Mouse (Mus musculus) ES-E14 (cell line): ENCODE results near the gene Eif4e.

ENCODE experiments used
- HCFC1 ChIP-seq: IDR thresholded peaks from 2 replicates; pipeline ENCODE4 v1.6.1; 2012; ENCODE audit warnings: low read length, inconsistent platforms, borderline replicate concordance; ENCODE audit not compliant: insufficient read depth
- MAFK ChIP-seq: IDR thresholded peaks from 2 replicates; pipeline ENCODE4 v1.6.1; 2014; ENCODE audit warnings: mild to moderate bottlenecking, low read depth, low read length, inconsistent platforms; ENCODE audit not compliant: insufficient read depth
- ZNF384 ChIP-seq: IDR thresholded peaks from 2 replicates; pipeline ENCODE4 v1.6.1; 2012; ENCODE audit warnings: low read depth, low read length, inconsistent platforms

DNA sequence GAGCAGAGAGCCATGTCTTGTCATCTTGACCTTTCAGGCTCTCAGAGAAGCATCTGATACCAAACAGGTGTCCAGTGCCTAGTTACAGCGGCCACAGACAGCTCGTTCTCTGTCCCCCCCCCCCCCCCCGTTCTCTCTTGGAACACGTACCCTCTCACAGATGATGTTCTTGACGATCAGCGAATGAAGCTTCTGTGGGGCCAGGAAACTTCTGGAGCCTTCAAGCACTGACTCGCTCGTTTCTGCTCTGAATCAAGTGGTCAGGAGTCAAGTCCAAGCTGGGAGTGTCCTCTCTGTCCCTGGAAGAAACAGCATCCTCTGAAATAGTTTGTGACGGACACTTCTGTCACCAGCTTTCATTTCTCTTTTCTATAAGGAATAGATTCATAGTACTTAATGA is 62.0 kb downstream of the Eif4e start:
- TF ChIP-seq ZNF384 (no peak), MAFK (no peak), HCFC1 (no peak)
